Mouse (Mus musculus) bone marrow, adult 2 months (tissue): ENCODE measurements at regions not wholly inside any gene's neighbourhood (a gene's known extent, or its start where the extent isn't known, plus 50 kb on each side); places are given as distances from the start of the nearest gene placed in this dataset.

Source experiments
- CTCF ChIP-seq: fragments of 200-500 bp; IDR thresholded peaks from 2 replicates; pipeline ENCODE4 v1.5.1; 2011; ENCODE audit warnings: low read length, control low read depth; ENCODE audit not compliant: control insufficient read depth, insufficient read depth
- POLR2A ChIP-seq: fragments of 200-500 bp; IDR thresholded peaks from 2 replicates; pipeline ENCODE4 v1.6.1; 2011; ENCODE audit warnings: low read depth, mild to moderate bottlenecking, control low read depth, low read length, borderline replicate concordance; ENCODE audit not compliant: control insufficient read depth

DNA sequence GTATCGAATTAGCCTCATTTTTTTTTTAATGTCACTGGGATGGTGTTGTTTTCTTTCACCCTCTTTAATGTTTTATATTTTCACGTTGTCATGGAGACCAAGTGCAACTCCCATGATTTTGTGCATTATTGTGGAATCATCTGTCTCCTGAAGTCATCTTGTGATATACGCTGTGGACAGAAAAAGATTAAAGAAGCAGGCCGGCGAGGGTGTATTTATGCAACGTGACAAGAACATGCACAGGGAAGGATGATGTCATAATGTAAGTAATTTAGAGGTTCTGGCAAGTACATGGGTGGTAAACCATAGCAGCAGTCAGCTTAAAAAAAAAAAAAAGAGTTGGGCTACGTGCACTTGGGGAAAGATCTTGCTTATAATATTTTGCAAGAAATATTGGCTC lies 674.7 kb upstream of the Sox9 start:
- TF ChIP-seq CTCF, result no peak
- no peak for TF ChIP-seq POLR2A
